Mouse (Mus musculus) duodenum, adult 2 months (tissue): Measurements from ENCODE around the gene Hps3. TPM values are rescaled to one million over a fixed set of nuclear protein-coding genes. Genes with fewer than 3 reads are reported as not detected.

Source experiments
- polyA plus RNA-seq: library from polyadenylated mRNA; depleted of rRNA; stranded (reverse); fragments of >200 nt; gene quantifications from 2 replicates; pipeline ENCODE4 v1.2.3, GENCODE M21; 2012; ENCODE audit warnings: low replicate concordance; rRNA removed

The Hps3 gene
- 11.2 and 18.4 TPM in 2 replicates for polyA plus RNA-seq

GRCm38 (mm10) chr3:20034719-20035404, at the start of gene Hps3:
TSS of gene Hps3 (minus strand) at chr3:20035315.

DNA sequence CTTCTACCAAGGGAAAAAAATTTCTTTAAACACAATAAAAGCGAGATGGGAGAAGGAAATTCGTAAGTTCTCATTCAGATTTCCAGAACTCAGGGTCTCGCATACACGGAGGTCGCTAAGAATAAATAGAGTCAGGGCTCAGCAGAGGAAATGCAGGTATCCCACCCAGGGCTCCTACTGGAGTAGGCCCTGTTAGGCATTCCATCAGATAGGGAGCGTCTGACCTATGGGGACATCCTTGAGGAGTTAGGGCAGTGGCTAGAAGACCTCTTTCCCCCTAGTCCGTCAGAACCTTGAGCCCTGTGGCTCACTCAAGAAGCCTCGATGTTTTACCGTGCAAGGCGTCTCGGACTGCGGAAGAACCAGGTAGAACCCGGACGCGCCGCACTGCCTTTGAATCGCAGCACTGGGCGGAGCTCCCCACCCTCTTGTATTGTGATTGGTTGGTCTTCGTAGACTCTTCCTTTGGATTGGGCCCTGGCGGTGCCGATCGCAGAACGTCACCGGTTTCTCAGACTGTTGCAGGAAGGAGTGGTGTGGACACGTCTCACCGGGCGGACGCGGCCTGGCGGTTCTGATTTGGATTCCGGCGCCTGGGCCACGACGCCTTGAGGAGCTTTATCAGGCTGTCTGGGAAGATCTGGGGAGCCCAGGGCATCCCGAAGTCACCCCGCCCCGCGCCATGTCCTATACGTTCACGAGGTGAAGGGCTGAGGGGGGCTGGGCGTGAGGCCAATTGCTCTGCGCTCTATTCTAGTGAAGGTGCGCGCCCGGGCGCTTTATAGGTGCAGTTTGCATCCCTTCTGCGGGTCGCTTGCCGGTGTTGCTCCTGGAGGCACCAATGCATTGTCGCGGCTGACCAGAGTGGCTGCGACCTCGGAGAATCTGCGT, 22.4 kb upstream of the Hps3 start, which contains the start of gene Hltf:
Gene Hltf (plus strand): TSS at position 506 of the 891 bp plus-strand sequence.

DNA sequence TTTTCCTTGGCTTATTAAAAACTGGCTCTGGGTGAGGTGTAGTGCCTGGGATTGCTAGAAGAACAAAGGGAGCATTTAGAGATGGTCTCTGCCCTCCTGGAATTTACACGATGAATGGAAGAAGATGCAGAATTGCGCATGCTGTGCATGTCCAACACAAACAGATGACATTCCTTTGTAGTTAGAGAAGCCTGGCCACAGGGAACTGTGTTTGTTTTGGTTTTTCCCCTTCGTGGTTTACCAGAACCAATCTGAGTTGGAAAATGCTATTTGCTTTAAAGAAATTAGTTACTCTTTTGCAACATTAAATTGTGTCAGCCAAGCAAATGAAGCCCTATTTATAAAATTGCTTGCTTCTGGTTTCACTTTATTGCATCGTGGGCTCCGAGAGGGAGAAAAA, 78.2 kb downstream of the Hps3 start, which contains the start of gene Cp:
Gene Cp (plus strand): TSS at position 170 of the 400 bp plus-strand sequence.

Other genes with a start within 250 kb of the Hps3 start
- 0.39 and 1.1 TPM in 2 replicates for gene Cp, start 78.3 kb downstream of the Hps3 start, polyA plus RNA-seq
- 1.3 and 1.7 TPM in 2 replicates for gene Hltf, start 22.5 kb upstream of the Hps3 start, polyA plus RNA-seq
- 2.8 and 5.3 TPM in 2 replicates for gene Gyg, start 120.0 kb upstream of the Hps3 start, polyA plus RNA-seq
- gene Cpa3, start 206.9 kb upstream of the Hps3 start, polyA plus RNA-seq, result 0.08 TPM in 1 of 2 replicates, not detected in the other
- 0.17 and 272 TPM in 2 replicates for gene Cpb1, start 240.4 kb upstream of the Hps3 start, polyA plus RNA-seq